Mouse (Mus musculus): ENCODE data around the gene Ildr2. TPM values are rescaled to one million over a fixed set of nuclear protein-coding genes. Genes with fewer than 3 reads are reported as not detected.

Ildr2 gene
- polyA plus RNA-seq, 1 experiment: not detected

GRCm38 (mm10) chr1:166363122-166363521 lies 109.2 kb downstream of the Ildr2 start:
- Histone ChIP-seq H3K4me3 (replicated peaks) (no peak overlapping the region), H3K36me3 (ENCODE audit: control insufficient read depth) (no peaks in the 10 kb centered on the region), H3K4me1 (ENCODE audit: control insufficient read depth) (no peaks in the 10 kb centered on the region), H3K9me3 (ENCODE audit: control insufficient read depth, low read length) (no peaks in the 10 kb centered on the region; the same call in 1 of the 2 replicates), H3K27me3 (ENCODE audit: control insufficient read depth) (no peaks in the 10 kb centered on the region; the same call in 1 of the 2 replicates)
- TF ChIP-seq GATA1 (IDR thresholded peaks at IDR 0.05; ENCODE audit: low read length) (no peak), TAL1 (IDR thresholded peaks at IDR 0.05; ENCODE audit: low read length) (no peak)

Other genes with a start within 250 kb of the Ildr2 start
- gene Dusp27, start 126.2 kb upstream of the Ildr2 start, polyA plus RNA-seq (2012): not detected in 2 replicates
- gene Gpa33, start 123.9 kb upstream of the Ildr2 start, polyA plus RNA-seq (2012): not detected in 2 replicates
- not detected in 2 replicates for gene Mael, start 15.4 kb upstream of the Ildr2 start, polyA plus RNA-seq (2012)
- gene Tada1, start 125.0 kb downstream of the Ildr2 start, polyA plus RNA-seq (2012): 0.40 and 1.1 TPM in 2 replicates
- 0.02 TPM in 1 of 2 replicates, not detected in the other for gene Pogk, start 155.7 kb downstream of the Ildr2 start, polyA plus RNA-seq (2012)
- gene Gm4846, start 243.4 kb downstream of the Ildr2 start, polyA plus RNA-seq (2012): not detected in 2 replicates